Mouse (Mus musculus): ENCODE measurements around the gene Dedd2. TPM values are rescaled to one million over a fixed set of nuclear protein-coding genes. Genes with fewer than 3 reads are reported as not detected.

Gene Dedd2
- polyA plus RNA-seq (2017; shearing (Covaris generic)), result 50.7 TPM

GRCm38 (mm10) chr7:25220457-25221101, at the start of gene Dedd2:
Dedd2 (minus strand) TSS chr7:25220615.

GRCm38 (mm10) chr7:25267301-25267750, 46.9 kb upstream of the Dedd2 start, which contains the start of gene Cic:
Cic (plus strand) TSS chr7:25267704.

GRCm38 (mm10) chr7:25250141-25250972, 29.9 kb upstream of the Dedd2 start, which contains the start of gene Erf:
Erf (minus strand) TSS chr7:25250761.

GRCm38 (mm10) chr7:25237249-25238014, 17.0 kb upstream of the Dedd2 start, which contains the start of gene Gsk3a:
Gsk3a (minus strand) TSS chr7:25237851.

GRCm38 (mm10) chr7:25221102-25221883, 878 bp upstream of the Dedd2 start, which contains the start of gene Zfp526:
Zfp526 (plus strand) TSS chr7:25221425.

GRCm38 (mm10) chr7:25179606-25180161, 40.7 kb downstream of the Dedd2 start, which contains the start of gene Pou2f2:
Pou2f2 (minus strand) TSS chr7:25179726.

Other genes with a start within 250 kb of the Dedd2 start
- gene Rabac1, start 247.9 kb downstream of the Dedd2 start, polyA plus RNA-seq (2017; shearing (Covaris generic)), result 619 TPM
- 7.6 TPM for gene Atp1a3, start 214.7 kb downstream of the Dedd2 start, polyA plus RNA-seq (2017; shearing (Covaris generic))
- 5.2 TPM for gene Grik5, start 148.3 kb downstream of the Dedd2 start, polyA plus RNA-seq (2017; shearing (Covaris generic))
- gene Zfp574, start 148.0 kb downstream of the Dedd2 start, polyA plus RNA-seq (2017; shearing (Covaris generic)), result 34.8 TPM
- 138 TPM for gene Pou2f2, start 40.9 kb downstream of the Dedd2 start, polyA plus RNA-seq (2017; shearing (Covaris generic))
- 4.6 TPM for gene Zfp526, start 810 bp upstream of the Dedd2 start, polyA plus RNA-seq (2017; shearing (Covaris generic))
- gene Gsk3a, start 17.2 kb upstream of the Dedd2 start, polyA plus RNA-seq (2017; shearing (Covaris generic)), result 7.1 TPM
- gene Erf, start 30.1 kb upstream of the Dedd2 start, polyA plus RNA-seq (2017; shearing (Covaris generic)), result 1.1 TPM
- gene Cic, start 47.1 kb upstream of the Dedd2 start, polyA plus RNA-seq (2017; shearing (Covaris generic)), result 32.7 TPM
- 43.9 TPM for gene Pafah1b3, start 77.4 kb upstream of the Dedd2 start, polyA plus RNA-seq (2017; shearing (Covaris generic))
- not detected for gene Prr19, start 80.8 kb upstream of the Dedd2 start, polyA plus RNA-seq (2017; shearing (Covaris generic))
- not detected for gene Tmem145, start 85.5 kb upstream of the Dedd2 start, polyA plus RNA-seq (2017; shearing (Covaris generic))
- 0.24 TPM for gene Megf8, start 96.5 kb upstream of the Dedd2 start, polyA plus RNA-seq (2017; shearing (Covaris generic))
- not detected for gene Cnfn, start 149.1 kb upstream of the Dedd2 start, polyA plus RNA-seq (2017; shearing (Covaris generic))
- gene Lipe, start 178.1 kb upstream of the Dedd2 start, polyA plus RNA-seq (2017; shearing (Covaris generic)), result 18.2 TPM
- not detected for gene Cxcl17, start 192.3 kb upstream of the Dedd2 start, polyA plus RNA-seq (2017; shearing (Covaris generic))